Comparison of ENCODE assay signal across 10 mouse cellular contexts in the genomic region with DNA sequence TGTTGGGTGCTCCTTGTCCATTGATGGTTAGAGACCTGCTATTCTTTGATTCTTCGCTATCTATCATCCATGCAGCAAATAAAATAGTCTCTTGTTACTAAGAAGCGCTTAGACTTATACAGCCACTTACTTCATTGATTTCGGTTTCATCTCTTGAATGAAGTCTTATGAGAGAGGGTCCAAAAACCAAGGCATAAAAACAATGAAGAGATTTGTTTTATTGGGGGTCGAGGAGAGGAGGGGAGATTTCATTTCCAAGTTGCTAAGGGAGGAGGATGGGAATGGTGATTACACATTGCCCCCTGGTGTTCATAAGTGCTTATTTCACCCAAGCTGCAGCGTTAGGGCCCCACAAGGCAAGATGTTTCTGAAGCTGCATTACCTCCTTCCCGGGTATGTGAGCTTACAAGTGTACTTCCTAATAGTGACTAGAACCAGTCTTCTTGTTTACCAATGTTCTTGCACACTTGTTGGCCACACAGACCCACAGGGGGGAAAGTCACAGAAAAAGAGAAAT.
A peak's percentile ranks its signal among the peaks of the same experiment; 100 is the strongest.
DNase-seq lines count a peak whose midpoint lies in the region; ATAC-seq lines count a peak whose summit lies in the region.
"Had no signal": no experiment of that assay in that cellular context is flagged by ENCODE, and none has a peak within 500 bp of the region (broad histone marks: within the 10 kb centered on the region; RNA-seq: fewer than 3 reads in every experiment).

No protein-coding gene starts in this region.

- H3K4me3 ChIP-seq in forebrain, embryonic 12.5 days (replicated peaks), result no peak overlapping the region
- H3K4me3 ChIP-seq in midbrain, embryonic 10.5 days, result no peak overlapping the region
- H3K4me3 ChIP-seq: heart, embryonic 15.5 days; neural tube, embryonic 13.5 days had no signal

- H3K27me3 ChIP-seq in forebrain, embryonic 12.5 days, result 0 out of 2 replicates have a peak, but pooled peaks cover 4% of the 10 kb centered on the region
- H3K27me3 ChIP-seq in midbrain, embryonic 10.5 days (ENCODE audit: low read depth, poor library complexity, severe bottlenecking), result peaks cover 29% of the 10 kb centered on the region
- H3K27me3 ChIP-seq: neural tube, embryonic 13.5 days had no signal

- WGBS in forebrain, embryonic 12.5 days, result 41% methylated on average over 6 of the region's 6 CpGs
- 48% methylated on average over 6 of the region's 6 CpGs for WGBS in midbrain, embryonic 10.5 days

- H3K9ac ChIP-seq in forebrain, embryonic 12.5 days, result no peak overlapping the region
- H3K9ac ChIP-seq: heart, embryonic 15.5 days; neural tube, embryonic 13.5 days had no signal

- H3K4me2 ChIP-seq in forebrain, embryonic 12.5 days, result no peak overlapping the region
- H3K4me2 ChIP-seq: heart, embryonic 15.5 days; neural tube, embryonic 13.5 days had no signal

- H3K9me3 ChIP-seq in forebrain, embryonic 12.5 days, result no peaks in the 10 kb centered on the region
- no peaks in the 10 kb centered on the region for H3K9me3 ChIP-seq in midbrain, embryonic 10.5 days (replicated peaks)
- H3K9me3 ChIP-seq: heart, embryonic 15.5 days; neural tube, embryonic 13.5 days had no signal

- H3K36me3 ChIP-seq in forebrain, embryonic 12.5 days (replicated peaks), result no peaks in the 10 kb centered on the region
- H3K36me3 ChIP-seq in midbrain, embryonic 10.5 days, result no peaks in the 10 kb centered on the region
- H3K36me3 ChIP-seq: heart, embryonic 15.5 days; neural tube, embryonic 13.5 days had no signal

- peak; percentile 13 to 20 for DNase-seq in cerebellum, adult 18-20 months
- no peak for DNase-seq in cerebellum, adult 11-12 months
- DNase-seq in urinary bladder, postnatal 14 days (ENCODE audit: low spot score), result peak; percentile 26
- DNase-seq in urinary bladder, adult 2 months (ENCODE audit: low spot score), result no peak
- DNase-seq in kidney, postnatal 4 days, result peak; percentile 34 to 48
- DNase-seq in midbrain, embryonic 10.5 days (ENCODE audit: low spot score), result peak; percentile 46
- no peak for DNase-seq in yolk sac, embryonic 10.5 days (ENCODE audit: low spot score)

- peaks cover 15% of the 10 kb centered on the region for H3K4me1 ChIP-seq in forebrain, embryonic 12.5 days
- peaks cover 19% of the 10 kb centered on the region for H3K4me1 ChIP-seq in midbrain, embryonic 10.5 days

- peak; percentile 41; the same call in 1 of the 2 replicates for ATAC-seq in forebrain, embryonic 12.5 days (ENCODE audit: low FRiP score)

- H3K27ac ChIP-seq in forebrain, embryonic 12.5 days, result no peak overlapping the region
- no peak overlapping the region for H3K27ac ChIP-seq in midbrain, embryonic 10.5 days (replicated peaks)
- H3K27ac ChIP-seq: heart, embryonic 15.5 days; neural tube, embryonic 13.5 days had no signal

Comparison
In these comparisons a context has a peak if more than half of its experiments do, and no peak if none do; other contexts are left out.
1. DNase-seq: peak in cerebellum, adult 18-20 months (2 of 2), urinary bladder, postnatal 14 days (single experiment), kidney, postnatal 4 days (2 of 2) and midbrain, embryonic 10.5 days (single experiment); none in cerebellum, adult 11-12 months (single experiment), urinary bladder, adult 2 months (single experiment) and yolk sac, embryonic 10.5 days (single experiment).